Mouse (Mus musculus) kidney, postnatal 36 days (tissue): ENCODE data around the gene Myo16.
A peak's percentile ranks its signal among the peaks of the same experiment; 100 is the strongest.

Experiments used
- DNase-seq, 2 experiments: peaks; one replicate each; pipeline ENCODE4 v3.0.0; 2021 to 2022; ENCODE audit warnings: mixed read lengths in 2 of 2

Gene Myo16

GRCm38 (mm10) chr8:10415885-10416284, 262.2 kb downstream of the Myo16 start:
- DNase-seq = no peak

GRCm38 (mm10) chr8:10416806-10417205, 263.1 kb downstream of the Myo16 start:
- DNase-seq = no peak

- DNase-seq = no peak
Measured at GRCm38 (mm10) chr8:10417281-10417680, 263.6 kb downstream of the Myo16 start.

- DNase-seq = no peak
Measured at GRCm38 (mm10) chr8:10418013-10418412, 264.3 kb downstream of the Myo16 start.

GRCm38 (mm10) chr8:10418971-10419370, 265.3 kb downstream of the Myo16 start:
- no peak for DNase-seq

- DNase-seq = no peak
Measured at GRCm38 (mm10) chr8:10419726-10420125, 266.0 kb downstream of the Myo16 start.

GRCm38 (mm10) chr8:10420551-10420950, 266.8 kb downstream of the Myo16 start:
- no peak for DNase-seq

- DNase-seq = no peak
Measured at GRCm38 (mm10) chr8:10421516-10422090, 267.9 kb downstream of the Myo16 start.

- DNase-seq = no peak
Measured at GRCm38 (mm10) chr8:10435492-10435891, 281.8 kb downstream of the Myo16 start.

- peak; percentile 60 to 72 for DNase-seq
Measured at GRCm38 (mm10) chr8:10438772-10439171, 285.1 kb downstream of the Myo16 start.

GRCm38 (mm10) chr8:10439595-10440453, 286.1 kb downstream of the Myo16 start:
- no peak for DNase-seq

GRCm38 (mm10) chr8:10442562-10442961, 288.9 kb downstream of the Myo16 start:
- DNase-seq = no peak

- no peak for DNase-seq
Measured at GRCm38 (mm10) chr8:10445011-10445410, 291.3 kb downstream of the Myo16 start.

GRCm38 (mm10) chr8:10448545-10448944, 294.8 kb downstream of the Myo16 start:
- DNase-seq = peak in 1 of 2 experiments; percentile 10

- DNase-seq = no peak
Measured at GRCm38 (mm10) chr8:10453046-10453445, 299.3 kb downstream of the Myo16 start.

- DNase-seq = no peak
Measured at GRCm38 (mm10) chr8:10458151-10458649, 304.5 kb downstream of the Myo16 start.

- no peak for DNase-seq
Measured at GRCm38 (mm10) chr8:10462271-10462670, 308.6 kb downstream of the Myo16 start.

- DNase-seq = peak; percentile 5 to 27
Measured at GRCm38 (mm10) chr8:10468490-10468889, 314.8 kb downstream of the Myo16 start.

- DNase-seq = no peak
Measured at GRCm38 (mm10) chr8:10469658-10470057, 315.9 kb downstream of the Myo16 start.

- no peak for DNase-seq
Measured at GRCm38 (mm10) chr8:10470280-10470679, 316.6 kb downstream of the Myo16 start.

GRCm38 (mm10) chr8:10472371-10472770, 318.7 kb downstream of the Myo16 start:
- DNase-seq = no peak

- DNase-seq = no peak
Measured at GRCm38 (mm10) chr8:10474446-10474845, 320.7 kb downstream of the Myo16 start.

- no peak for DNase-seq
Measured at GRCm38 (mm10) chr8:10479059-10479458, 325.3 kb downstream of the Myo16 start.

GRCm38 (mm10) chr8:10480850-10481249, 327.1 kb downstream of the Myo16 start:
- no peak for DNase-seq
